Mouse (Mus musculus) megakaryocyte, embryonic 14.5 days (primary cell): ENCODE data around the gene Anks1b. TPM values are rescaled to one million over a fixed set of nuclear protein-coding genes. Genes with fewer than 3 reads are reported as not detected.

Experiments
- H3K27me3 ChIP-seq: replicated peaks from 2 replicates; pipeline ENCODE3; 2012; ENCODE audit warnings: inconsistent platforms
- H3K36me3 ChIP-seq: replicated peaks from 2 replicates; pipeline ENCODE3; 2012; ENCODE audit warnings: low read length, inconsistent platforms, mixed read lengths
- H3K4me1 ChIP-seq: 2 replicates; pipeline ENCODE4 v1.6.1; 2012; ENCODE audit warnings: inconsistent platforms
- H3K4me3 ChIP-seq: replicated peaks from 2 replicates; pipeline ENCODE3; 2012; ENCODE audit warnings: moderate library complexity, mild to moderate bottlenecking, inconsistent platforms
- H3K9me3 ChIP-seq: 2 replicates; pipeline ENCODE4 v1.6.1; 2012; ENCODE audit warnings: inconsistent platforms
- FLI1 ChIP-seq: IDR thresholded peaks from 2 replicates; pipeline ENCODE4 v1.6.1; 2012; ENCODE audit warnings: low read length, inconsistent platforms, mixed read lengths
- GATA1 ChIP-seq: IDR thresholded peaks from 3 replicates; pipeline ENCODE4 v1.6.1; 2012; ENCODE audit warnings: mixed read lengths, low read length, inconsistent platforms, borderline replicate concordance
- polyA plus RNA-seq: library from polyadenylated mRNA; stranded (reverse); fragments of >175 nt; gene quantifications from 2 replicates; pipeline ENCODE4 v1.2.3, GENCODE M21; 2012; ENCODE audit warnings: low replicate concordance; ENCODE audit not compliant: insufficient read depth

Anks1b gene
- polyA plus RNA-seq, 1 experiment: not detected

DNA sequence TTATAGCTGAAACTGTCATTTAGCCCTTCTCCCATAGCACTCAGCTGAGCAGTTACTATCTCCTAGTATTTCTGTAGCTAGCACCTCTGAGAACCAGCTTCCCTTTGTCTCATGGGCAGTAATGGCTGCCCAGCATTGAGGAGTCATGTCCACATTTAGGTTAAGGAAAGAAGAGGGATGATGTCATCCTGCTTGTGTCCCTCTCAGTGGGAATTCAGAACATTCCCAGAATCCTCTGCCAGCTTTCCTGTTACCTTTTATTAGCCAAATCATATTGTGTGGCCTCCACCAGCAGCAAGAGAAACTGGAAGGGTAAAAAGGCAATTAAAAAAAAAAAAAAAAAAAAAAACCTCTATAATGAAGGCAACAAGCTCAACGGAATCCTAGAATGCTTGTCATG, 851.6 kb downstream of the Anks1b start:
- peaks cover 6% of the 10 kb centered on the region for H3K27me3 ChIP-seq
- H3K36me3 ChIP-seq: no peaks in the 10 kb centered on the region
- H3K4me3 ChIP-seq: no peak overlapping the region
- no peak for TF ChIP-seq FLI1
- TF ChIP-seq GATA1: no peak
- no peaks in the 10 kb centered on the region for H3K9me3 ChIP-seq
- H3K4me1 ChIP-seq: peaks cover 9% of the 10 kb centered on the region

DNA sequence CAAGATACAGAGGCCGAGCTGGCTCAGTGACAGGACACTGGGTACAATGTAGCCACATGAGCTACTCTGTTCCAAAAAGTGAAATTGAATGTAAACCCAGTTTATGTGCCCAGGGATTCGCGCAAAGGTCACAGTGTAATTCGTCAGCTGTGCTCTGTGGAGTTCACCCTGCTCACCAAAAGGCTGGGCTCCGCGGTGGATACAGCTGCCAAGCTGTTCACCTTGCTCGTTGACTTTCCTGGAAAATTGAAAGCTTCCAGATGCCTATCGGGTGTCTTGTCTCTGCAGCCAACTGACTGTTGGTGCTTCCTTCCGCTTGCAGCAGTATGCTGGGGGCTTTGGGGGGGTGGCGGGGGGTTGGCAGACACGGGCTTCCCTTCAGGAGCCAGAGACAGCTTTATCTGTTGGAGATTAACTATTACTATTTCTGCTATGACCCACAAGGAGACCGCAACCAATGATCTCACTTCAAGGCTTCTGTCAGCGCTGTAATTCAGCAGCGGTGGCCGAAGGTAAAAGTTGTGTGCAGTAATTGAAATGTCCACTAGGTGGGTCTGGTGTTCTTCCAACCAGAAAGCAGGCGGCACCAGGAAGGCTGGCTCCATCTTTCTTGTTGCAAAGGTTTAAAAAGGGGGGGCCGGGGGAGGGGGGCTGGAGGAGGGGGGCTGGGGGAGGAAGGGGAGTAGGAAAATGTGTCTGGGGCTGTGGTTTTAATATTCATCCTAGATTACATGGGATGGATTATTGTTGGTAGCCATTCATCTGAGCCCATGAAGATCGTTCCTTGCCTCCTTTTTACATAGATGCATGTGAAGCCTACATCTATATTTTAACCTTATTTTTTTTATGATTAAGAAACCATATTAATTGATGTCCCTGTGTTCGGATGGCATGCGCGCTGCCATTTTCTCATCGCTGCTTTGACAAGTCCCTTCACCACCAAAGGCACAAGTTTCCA, 855.4 kb downstream of the Anks1b start:
- H3K4me1 ChIP-seq: peaks cover 9% of the 10 kb centered on the region
- H3K27me3 ChIP-seq: peaks cover 6% of the 10 kb centered on the region
- peak overlapping the region; percentile 78 for H3K4me3 ChIP-seq
- no peaks in the 10 kb centered on the region for H3K36me3 ChIP-seq
- no peaks in the 10 kb centered on the region for H3K9me3 ChIP-seq
- TF ChIP-seq GATA1: no peak
- no peak for TF ChIP-seq FLI1

DNA sequence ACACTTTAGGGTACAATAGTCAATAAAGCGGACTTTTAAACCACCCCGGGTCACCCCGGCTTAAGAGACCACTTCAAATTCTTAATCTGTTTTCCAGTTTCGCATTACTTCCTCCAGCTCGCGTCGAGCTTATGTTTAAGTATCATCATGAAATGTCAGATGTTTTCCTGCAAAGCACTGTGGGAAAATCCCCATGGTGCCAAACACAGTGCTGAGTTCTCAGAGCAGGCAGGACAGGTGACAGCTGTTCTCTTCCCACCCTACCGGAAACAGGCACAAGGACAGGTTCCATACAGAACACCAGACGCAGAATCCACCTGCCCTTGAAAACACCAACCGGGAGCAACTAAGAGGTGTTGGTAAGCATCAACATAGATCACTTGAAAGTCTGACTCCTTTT, 856.2 kb downstream of the Anks1b start:
- Histone ChIP-seq H3K27me3 (peaks cover 6% of the 10 kb centered on the region), H3K36me3 (no peaks in the 10 kb centered on the region), H3K4me3 (no peak overlapping the region), H3K4me1 (peaks cover 9% of the 10 kb centered on the region), H3K9me3 (no peaks in the 10 kb centered on the region)
- no peak for TF ChIP-seq GATA1
- TF ChIP-seq FLI1: no peak

DNA sequence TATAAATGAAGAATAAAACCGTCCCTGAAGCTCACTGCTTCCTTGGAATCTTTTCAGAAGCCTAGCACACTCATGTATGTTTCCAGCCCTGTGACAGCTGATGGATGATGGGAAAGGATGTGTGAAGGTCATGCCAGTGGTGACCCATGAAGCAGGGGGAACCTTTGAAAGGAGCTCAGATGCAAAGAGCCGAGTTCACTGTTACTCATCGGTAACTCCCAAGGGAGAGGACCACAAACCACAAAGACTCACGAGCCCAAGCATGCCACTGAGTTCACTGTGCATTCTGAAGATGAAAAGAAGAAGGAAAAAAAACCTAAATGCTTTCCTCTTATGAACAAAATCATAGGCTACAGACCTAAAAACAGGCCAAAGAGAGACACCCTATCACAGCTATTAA, 859.5 kb downstream of the Anks1b start:
- TF ChIP-seq FLI1 (no peak), GATA1 (no peak)
- Histone ChIP-seq H3K27me3 (peaks cover 5% of the 10 kb centered on the region), H3K9me3 (no peaks in the 10 kb centered on the region), H3K4me1 (peaks cover 8% of the 10 kb centered on the region), H3K36me3 (no peaks in the 10 kb centered on the region), H3K4me3 (no peak overlapping the region)

DNA sequence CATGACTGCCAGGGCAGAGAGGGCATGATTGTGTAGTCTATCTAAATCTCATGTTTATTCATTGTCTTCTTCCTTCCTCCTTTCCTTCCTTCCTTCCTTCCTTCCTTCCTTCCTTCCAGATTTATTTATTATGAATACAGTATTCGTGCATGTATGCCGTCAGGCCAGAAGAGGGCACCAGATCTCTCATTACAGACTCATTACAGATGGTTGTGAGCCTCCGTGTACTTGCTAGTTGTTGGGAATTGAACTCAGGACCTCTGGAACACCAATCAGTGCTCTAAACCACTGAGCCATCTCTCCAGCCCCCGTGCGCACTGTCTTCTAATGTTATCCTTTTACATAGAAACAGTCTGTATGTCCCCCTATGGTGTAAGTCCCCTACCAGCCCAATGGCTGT, 860.3 kb downstream of the Anks1b start:
- Histone ChIP-seq H3K4me3 (no peak overlapping the region), H3K9me3 (no peaks in the 10 kb centered on the region), H3K36me3 (no peaks in the 10 kb centered on the region), H3K4me1 (peaks cover 2% of the 10 kb centered on the region), H3K27me3 (peaks cover 2% of the 10 kb centered on the region)
- TF ChIP-seq FLI1: no peak
- no peak for TF ChIP-seq GATA1

DNA sequence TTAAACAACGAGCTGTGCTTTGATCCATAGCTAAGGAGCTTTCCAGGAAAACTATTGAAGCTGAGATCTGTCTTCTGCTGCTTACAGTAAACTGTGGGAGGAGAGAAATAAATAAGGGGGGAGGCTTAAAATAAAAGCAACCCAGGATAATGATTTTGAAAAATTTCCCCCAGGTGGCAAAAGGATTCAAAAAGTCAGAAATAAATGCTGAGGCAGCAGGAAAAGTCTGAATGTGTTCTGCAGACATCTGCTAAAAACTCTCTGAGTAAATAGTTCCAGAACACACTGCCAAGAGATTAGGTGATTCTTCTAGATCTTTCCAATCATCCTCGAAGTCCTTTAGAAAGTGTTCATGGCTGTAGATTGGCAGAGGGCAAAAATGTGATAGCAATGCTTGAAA, 865.2 kb downstream of the Anks1b start:
- Histone ChIP-seq H3K36me3 (no peaks in the 10 kb centered on the region), H3K4me1 (no peaks in the 10 kb centered on the region), H3K9me3 (no peaks in the 10 kb centered on the region), H3K4me3 (no peak overlapping the region), H3K27me3 (peaks cover 2% of the 10 kb centered on the region)
- TF ChIP-seq FLI1 (no peak), GATA1 (no peak)

DNA sequence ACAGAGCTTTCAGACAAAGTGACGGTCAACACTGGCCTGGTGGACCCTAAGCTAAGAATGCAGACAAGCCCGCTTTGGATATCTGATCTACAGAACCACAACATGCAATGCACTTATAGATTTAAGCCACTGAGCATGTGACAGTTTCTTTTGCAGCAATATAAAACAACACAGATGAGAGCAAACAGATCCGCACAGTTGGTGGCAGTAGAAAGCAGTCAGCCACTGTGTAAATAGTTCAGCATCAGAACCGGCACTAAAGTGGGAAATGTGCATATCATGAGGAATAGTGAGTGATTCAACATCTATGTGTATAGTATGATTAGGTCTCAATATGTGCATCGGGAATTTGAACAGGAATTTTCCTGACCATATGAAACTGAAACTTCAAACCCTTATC, 867.6 kb downstream of the Anks1b start:
- H3K9me3 ChIP-seq: no peaks in the 10 kb centered on the region
- H3K27me3 ChIP-seq: no peaks in the 10 kb centered on the region
- no peaks in the 10 kb centered on the region for H3K36me3 ChIP-seq
- no peak overlapping the region for H3K4me3 ChIP-seq
- TF ChIP-seq FLI1: no peak
- TF ChIP-seq GATA1: no peak
- no peaks in the 10 kb centered on the region for H3K4me1 ChIP-seq

DNA sequence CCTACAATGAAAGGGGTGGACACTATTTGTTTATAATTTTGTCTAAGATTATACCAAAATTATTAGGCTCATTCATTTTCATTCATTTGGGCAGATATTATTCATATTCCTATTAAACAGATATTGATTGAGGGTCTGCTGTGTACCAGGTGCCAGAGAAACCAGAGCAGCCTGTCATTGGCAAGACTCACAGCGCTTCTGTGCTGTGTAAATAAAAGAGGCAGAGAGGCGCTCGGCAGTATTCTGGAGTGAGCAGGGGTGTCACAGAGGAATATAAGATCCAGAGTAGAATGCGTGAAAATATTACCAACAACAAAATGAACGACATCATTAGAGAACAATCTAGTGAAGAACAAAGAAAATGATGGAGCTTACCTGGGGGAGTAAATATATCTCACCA, 878.6 kb downstream of the Anks1b start:
- no peaks in the 10 kb centered on the region for H3K36me3 ChIP-seq
- TF ChIP-seq FLI1 (no peak), GATA1 (no peak)

DNA sequence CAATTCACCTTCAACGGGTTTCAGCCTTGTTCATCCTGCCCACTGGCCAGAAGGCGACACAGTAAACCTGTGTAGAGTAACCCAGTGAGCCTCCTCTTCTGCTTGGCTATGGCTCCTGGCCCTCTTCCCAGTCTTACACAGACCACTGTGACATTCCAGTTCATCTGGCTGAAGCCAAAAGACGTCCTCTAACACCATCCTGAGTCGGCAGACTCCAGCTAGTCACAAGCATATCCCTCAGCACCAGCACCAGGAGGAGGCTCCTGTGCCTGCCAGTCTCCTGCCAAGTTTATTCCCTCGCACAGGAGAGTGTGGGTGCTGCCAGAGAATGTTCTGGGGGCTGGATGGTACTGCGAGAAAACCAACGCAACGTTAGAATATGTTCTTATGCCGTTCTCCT, 879.8 kb downstream of the Anks1b start:
- peaks cover 11% of the 10 kb centered on the region for H3K9me3 ChIP-seq
- H3K27me3 ChIP-seq: no peaks in the 10 kb centered on the region
- no peaks in the 10 kb centered on the region for H3K4me1 ChIP-seq
- TF ChIP-seq FLI1 (no peak), GATA1 (no peak)
- H3K4me3 ChIP-seq: no peak overlapping the region
- no peaks in the 10 kb centered on the region for H3K36me3 ChIP-seq

More for the DNA sequence above, 878.6 kb downstream of the Anks1b start:
- Histone ChIP-seq H3K4me1 (no peaks in the 10 kb centered on the region), H3K9me3 (peaks cover 11% of the 10 kb centered on the region), H3K4me3 (no peak overlapping the region), H3K27me3 (no peaks in the 10 kb centered on the region)

DNA sequence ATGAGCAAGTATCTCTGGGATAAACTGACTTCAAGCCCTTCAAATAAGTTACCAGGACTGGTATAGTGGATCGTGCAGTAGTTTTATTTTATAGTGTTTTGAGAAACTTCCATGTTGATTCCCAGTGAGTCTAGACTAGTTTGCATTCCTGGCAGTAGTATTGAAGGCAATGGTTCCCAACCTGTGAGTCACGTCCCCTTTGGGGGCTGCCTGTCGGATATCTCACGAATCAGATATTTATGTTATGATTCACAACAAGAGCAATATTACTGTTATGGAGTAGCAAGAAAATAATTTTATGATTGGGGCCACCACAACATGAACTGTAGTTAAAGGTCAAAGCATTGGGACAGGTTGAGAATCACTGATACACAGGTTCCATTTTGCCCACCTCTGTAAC, 884.5 kb downstream of the Anks1b start:
- Histone ChIP-seq H3K4me3 (no peak overlapping the region), H3K36me3 (no peaks in the 10 kb centered on the region), H3K9me3 (no peaks in the 10 kb centered on the region), H3K4me1 (no peaks in the 10 kb centered on the region), H3K27me3 (no peaks in the 10 kb centered on the region)
- TF ChIP-seq GATA1 (no peak), FLI1 (no peak)

DNA sequence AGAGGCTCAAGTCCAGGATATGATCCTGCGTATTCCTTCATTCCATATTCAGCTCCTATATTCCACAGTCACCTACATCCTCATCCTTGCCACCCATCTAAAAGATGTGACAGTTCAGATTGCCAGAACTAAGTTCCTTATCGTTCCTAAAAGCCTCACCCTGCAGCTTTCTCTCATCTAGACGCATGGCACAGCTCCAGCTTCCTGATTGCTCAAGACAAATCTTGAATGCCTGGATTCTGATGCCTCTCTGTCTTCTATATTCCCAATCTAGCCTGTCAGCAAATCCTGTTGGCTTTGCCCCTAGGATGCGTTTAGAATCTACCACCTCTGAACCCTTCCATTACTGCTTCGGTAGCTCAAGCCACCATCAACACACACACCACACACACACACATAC, 886.6 kb downstream of the Anks1b start:
- peak overlapping the region; percentile 46 for H3K4me3 ChIP-seq
- no peaks in the 10 kb centered on the region for H3K36me3 ChIP-seq
- H3K9me3 ChIP-seq: no peaks in the 10 kb centered on the region
- TF ChIP-seq GATA1 (no peak), FLI1 (no peak)
- no peaks in the 10 kb centered on the region for H3K4me1 ChIP-seq
- no peaks in the 10 kb centered on the region for H3K27me3 ChIP-seq
